Mouse (Mus musculus) lung, postnatal 0 days (tissue): ENCODE measurements around the gene Kcnc1.

Source experiments
- CTCF ChIP-seq: IDR thresholded peaks from 2 replicates; pipeline ENCODE4 v1.5.1; 2016; ENCODE audit warnings: antibody characterized with exemption, mild to moderate bottlenecking
- EP300 ChIP-seq: IDR thresholded peaks from 2 replicates; pipeline ENCODE4 v1.6.1; 2016; ENCODE audit warnings: antibody characterized with exemption, mild to moderate bottlenecking, control low read depth

- TF ChIP-seq CTCF, result no peak
- no peak for TF ChIP-seq EP300
These were observed 39.5 kb downstream of the Kcnc1 start for GRCm38 (mm10) chr7:46435833-46436232.
